Mouse (Mus musculus) megakaryocyte, embryonic 14.5 days (primary cell): Measurements from ENCODE around the gene Ahcy. TPM values are rescaled to one million over a fixed set of nuclear protein-coding genes. Genes with fewer than 3 reads are reported as not detected.
A peak's percentile ranks its signal among the peaks of the same experiment; 100 is the strongest.

Experiments used
- H3K27me3 ChIP-seq: replicated peaks from 2 replicates; pipeline ENCODE3; 2012; ENCODE audit warnings: inconsistent platforms
- H3K36me3 ChIP-seq: replicated peaks from 2 replicates; pipeline ENCODE3; 2012; ENCODE audit warnings: low read length, inconsistent platforms, mixed read lengths
- H3K4me1 ChIP-seq: 2 replicates; pipeline ENCODE4 v1.6.1; 2012; ENCODE audit warnings: inconsistent platforms
- H3K4me3 ChIP-seq: replicated peaks from 2 replicates; pipeline ENCODE3; 2012; ENCODE audit warnings: moderate library complexity, mild to moderate bottlenecking, inconsistent platforms
- H3K9me3 ChIP-seq: 2 replicates; pipeline ENCODE4 v1.6.1; 2012; ENCODE audit warnings: inconsistent platforms
- FLI1 ChIP-seq: IDR thresholded peaks from 2 replicates; pipeline ENCODE4 v1.6.1; 2012; ENCODE audit warnings: low read length, inconsistent platforms, mixed read lengths
- GATA1 ChIP-seq: IDR thresholded peaks from 3 replicates; pipeline ENCODE4 v1.6.1; 2012; ENCODE audit warnings: mixed read lengths, low read length, inconsistent platforms, borderline replicate concordance
- polyA plus RNA-seq: library from polyadenylated mRNA; stranded (reverse); fragments of >175 nt; gene quantifications from 2 replicates; pipeline ENCODE4 v1.2.3, GENCODE M21; 2012; ENCODE audit warnings: low replicate concordance; ENCODE audit not compliant: insufficient read depth

The Ahcy gene
- polyA plus RNA-seq, 1 experiment = 9.5 TPM

GRCm38 (mm10) chr2:155051622-155052351 lies 22.5 kb downstream of the Ahcy start:
- TF ChIP-seq GATA1 (no peak), FLI1 (no peak)
- H3K27me3 ChIP-seq = no peaks in the 10 kb centered on the region
- peak overlapping the region; percentile 70 for H3K4me3 ChIP-seq
- no peaks in the 10 kb centered on the region for H3K36me3 ChIP-seq
- H3K4me1 ChIP-seq = peaks cover 48% of the 10 kb centered on the region
- no peaks in the 10 kb centered on the region for H3K9me3 ChIP-seq

- TF ChIP-seq GATA1 (no peak), FLI1 (no peak)
- H3K4me1 ChIP-seq = peaks cover 60% of the 10 kb centered on the region
- no peaks in the 10 kb centered on the region for H3K36me3 ChIP-seq
These were observed 23.6 kb downstream of the Ahcy start for GRCm38 (mm10) chr2:155050504-155051236.

GRCm38 (mm10) chr2:155050108-155050503 lies 24.2 kb downstream of the Ahcy start:
- Histone ChIP-seq H3K4me3 (peak overlapping the region; percentile 97), H3K36me3 (no peaks in the 10 kb centered on the region), H3K4me1 (peaks cover 65% of the 10 kb centered on the region), H3K9me3 (no peaks in the 10 kb centered on the region), H3K27me3 (no peaks in the 10 kb centered on the region)
- no peak for TF ChIP-seq GATA1
- no peak for TF ChIP-seq FLI1

More at GRCm38 (mm10) chr2:155050504-155051236, 23.6 kb downstream of the Ahcy start:
- Histone ChIP-seq H3K4me3 (peak overlapping the region; percentile 97), H3K27me3 (no peaks in the 10 kb centered on the region), H3K9me3 (no peaks in the 10 kb centered on the region)

- Histone ChIP-seq H3K4me3 (no peak overlapping the region), H3K4me1 (peaks cover 71% of the 10 kb centered on the region)
These were observed 26.7 kb downstream of the Ahcy start for GRCm38 (mm10) chr2:155047452-155048178.

GRCm38 (mm10) chr2:155046803-155047202 lies 27.5 kb downstream of the Ahcy start:
- no peak overlapping the region for H3K4me3 ChIP-seq
- H3K27me3 ChIP-seq = peaks cover 2% of the 10 kb centered on the region
- H3K4me1 ChIP-seq = peaks cover 63% of the 10 kb centered on the region
- no peaks in the 10 kb centered on the region for H3K9me3 ChIP-seq
- H3K36me3 ChIP-seq = no peaks in the 10 kb centered on the region
- TF ChIP-seq GATA1 (no peak), FLI1 (no peak)

More at GRCm38 (mm10) chr2:155047452-155048178, 26.7 kb downstream of the Ahcy start:
- TF ChIP-seq FLI1 = no peak
- no peak for TF ChIP-seq GATA1
- Histone ChIP-seq H3K36me3 (no peaks in the 10 kb centered on the region), H3K27me3 (peaks cover under 1% of the 10 kb centered on the region), H3K9me3 (no peaks in the 10 kb centered on the region)

GRCm38 (mm10) chr2:155045075-155045474 lies 29.2 kb downstream of the Ahcy start:
- H3K27me3 ChIP-seq = peaks cover 2% of the 10 kb centered on the region
- H3K36me3 ChIP-seq = no peaks in the 10 kb centered on the region
- H3K4me1 ChIP-seq = peaks cover 49% of the 10 kb centered on the region
- no peak for TF ChIP-seq FLI1
- TF ChIP-seq GATA1 = no peak
- H3K4me3 ChIP-seq = peak overlapping the region; percentile 42
- H3K9me3 ChIP-seq = no peaks in the 10 kb centered on the region

- Histone ChIP-seq H3K36me3 (no peaks in the 10 kb centered on the region), H3K27me3 (peaks cover 3% of the 10 kb centered on the region), H3K4me3 (no peak overlapping the region), H3K9me3 (no peaks in the 10 kb centered on the region), H3K4me1 (peaks cover 47% of the 10 kb centered on the region)
- TF ChIP-seq FLI1 (no peak), GATA1 (no peak)
These were observed 29.8 kb downstream of the Ahcy start for GRCm38 (mm10) chr2:155044542-155044941.

DNA sequence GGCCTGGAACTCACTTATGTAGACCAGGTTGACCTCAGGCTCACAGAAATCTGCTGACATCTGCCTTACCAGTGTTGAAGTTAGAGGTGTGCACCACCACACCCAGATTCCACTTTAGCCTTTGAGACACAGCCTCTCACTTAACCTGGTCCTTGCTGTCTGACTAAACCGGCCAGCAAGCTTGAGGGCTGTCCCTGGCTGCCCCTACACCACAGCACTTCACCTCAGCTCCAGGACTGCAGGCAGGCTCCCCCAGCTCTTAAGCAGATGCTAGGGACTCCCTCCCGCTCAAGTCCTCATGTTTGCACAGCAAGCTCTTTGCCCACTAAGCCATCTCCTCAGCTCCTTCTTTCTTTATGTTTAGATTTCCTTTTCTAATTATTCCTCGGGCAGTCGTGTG lies 34.3 kb downstream of the Ahcy start:
- H3K27me3 ChIP-seq = peaks cover 9% of the 10 kb centered on the region
- H3K4me1 ChIP-seq = peaks cover 21% of the 10 kb centered on the region
- H3K36me3 ChIP-seq = no peaks in the 10 kb centered on the region
- H3K9me3 ChIP-seq = no peaks in the 10 kb centered on the region
- no peak overlapping the region for H3K4me3 ChIP-seq
- no peak for TF ChIP-seq FLI1
- no peak for TF ChIP-seq GATA1

GRCm38 (mm10) chr2:155032938-155033710 lies 41.2 kb downstream of the Ahcy start:
- Histone ChIP-seq H3K4me1 (peaks cover 10% of the 10 kb centered on the region), H3K36me3 (no peaks in the 10 kb centered on the region), H3K27me3 (peaks cover 41% of the 10 kb centered on the region), H3K9me3 (0 out of 2 replicates have a peak, but pooled peaks cover 3% of the 10 kb centered on the region), H3K4me3 (no peak overlapping the region)
- no peak for TF ChIP-seq FLI1
- no peak for TF ChIP-seq GATA1
